Mouse (Mus musculus) granulocyte monocyte progenitor cell, adult 5-6 weeks (primary cell): ENCODE measurements around the gene Usp7. TPM values are rescaled to one million over a fixed set of nuclear protein-coding genes. Genes with fewer than 3 reads are reported as not detected.

Experiments
- ATAC-seq: replicated peaks from 2 replicates; pipeline ENCODE4 v1.8.0; 2016; ENCODE audit warnings: mild to moderate bottlenecking, moderate TSS enrichment, inconsistent platforms; ENCODE audit not compliant: poor library complexity, severe bottlenecking
- total RNA-seq, 2 experiments: library from RNA; stranded (forward) in 1 of 2; stranded (reverse) in 1 of 2; fragments of 200-712, 200-1000 nt in 1 of 2; fragments of >200 nt in 1 of 2; fragmentation: Nextera tagmentation in 1 of 2; gene quantifications; 2 replicates each; pipeline ENCODE4 v1.2.3; 2014 to 2017

The Usp7 gene
- 130 and 144 TPM in 2 replicates for total RNA-seq (2014; fragmentation: Nextera tagmentation)
- total RNA-seq (2017), result 142 and 158 TPM in 2 replicates

GRCm38 (mm10) chr16:8791949-8792557 lies at the start of gene Usp7:
TSS of gene Usp7 (minus strand) at chr16:8792308.
- ATAC-seq, result no peak

DNA sequence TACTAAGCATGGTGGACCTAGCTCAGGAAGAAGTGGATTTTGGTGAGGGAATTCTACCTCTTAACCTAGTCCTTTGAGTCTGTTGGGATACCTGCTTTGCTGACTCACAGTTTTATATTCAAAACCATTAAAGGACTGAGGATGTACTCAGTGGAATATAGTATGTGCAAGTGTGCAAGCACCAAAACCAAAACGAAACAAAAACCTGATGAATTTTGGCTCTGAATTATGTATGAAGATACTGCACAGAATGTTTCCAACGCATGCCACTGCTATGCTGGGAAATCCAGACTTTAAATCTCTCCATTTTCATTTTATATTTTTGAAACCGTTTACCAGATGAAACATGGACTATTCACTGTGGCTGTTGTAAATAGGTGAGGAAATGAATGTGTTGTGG lies 48.4 kb upstream of the Usp7 start:
- no peak for ATAC-seq

DNA sequence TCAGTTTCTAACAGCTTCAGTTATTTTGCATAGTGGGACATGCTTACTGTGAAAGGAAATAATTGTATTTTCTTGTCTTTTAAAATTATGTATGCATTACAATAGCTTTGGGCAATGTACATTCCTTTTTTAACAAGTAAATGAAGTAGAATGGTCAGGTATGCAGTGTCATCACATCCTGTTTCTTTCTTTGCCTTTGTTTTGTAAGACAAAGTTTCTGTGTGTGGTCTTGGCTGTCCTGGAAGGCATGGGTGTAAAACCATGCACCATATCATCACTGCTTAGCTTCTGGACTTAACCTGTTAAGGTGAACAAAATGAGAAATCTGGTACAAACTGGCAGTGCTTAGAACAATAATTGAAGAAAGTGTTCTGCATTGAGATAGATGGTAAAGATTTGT lies 46.8 kb upstream of the Usp7 start:
- no peak for ATAC-seq

DNA sequence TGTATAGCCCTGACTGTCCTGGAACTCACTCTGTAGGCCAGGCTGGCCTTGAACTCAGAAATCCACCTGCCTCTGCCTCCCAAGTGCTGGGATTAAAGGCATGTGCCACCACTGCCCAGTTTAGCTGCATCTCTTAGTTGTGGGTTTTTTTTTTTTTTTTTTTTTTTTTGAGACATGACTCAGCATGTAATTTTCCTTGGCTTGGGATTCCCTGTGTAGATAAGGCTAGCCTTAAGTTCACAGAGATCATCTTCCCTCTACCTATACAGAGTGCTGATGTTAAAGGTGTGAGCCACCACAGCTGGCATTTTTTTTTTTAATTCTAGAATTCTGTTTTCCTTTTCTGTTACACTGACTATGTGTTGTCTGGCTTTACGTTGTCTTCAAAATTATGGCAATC lies 45.5 kb upstream of the Usp7 start:
- ATAC-seq, result no peak

DNA sequence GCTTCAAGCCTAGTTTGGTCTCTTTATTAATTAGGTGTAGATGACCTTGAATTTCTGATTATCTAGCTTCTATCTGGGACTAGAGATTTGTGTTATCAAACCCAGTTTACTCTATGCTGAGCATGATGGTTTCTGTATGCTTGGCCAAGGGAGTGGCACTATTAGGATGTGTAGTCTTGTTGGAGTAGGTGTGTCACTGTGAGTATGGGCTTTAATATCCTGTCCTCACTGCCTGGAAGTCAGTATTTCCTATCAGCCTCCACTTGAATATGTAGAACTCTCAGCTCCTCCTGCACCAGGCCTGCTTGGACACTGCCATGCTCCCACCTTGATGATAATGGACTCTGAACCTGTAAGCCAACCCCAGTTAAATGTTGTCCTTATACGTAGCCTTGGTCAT lies 44.8 kb upstream of the Usp7 start:
- no peak for ATAC-seq

DNA sequence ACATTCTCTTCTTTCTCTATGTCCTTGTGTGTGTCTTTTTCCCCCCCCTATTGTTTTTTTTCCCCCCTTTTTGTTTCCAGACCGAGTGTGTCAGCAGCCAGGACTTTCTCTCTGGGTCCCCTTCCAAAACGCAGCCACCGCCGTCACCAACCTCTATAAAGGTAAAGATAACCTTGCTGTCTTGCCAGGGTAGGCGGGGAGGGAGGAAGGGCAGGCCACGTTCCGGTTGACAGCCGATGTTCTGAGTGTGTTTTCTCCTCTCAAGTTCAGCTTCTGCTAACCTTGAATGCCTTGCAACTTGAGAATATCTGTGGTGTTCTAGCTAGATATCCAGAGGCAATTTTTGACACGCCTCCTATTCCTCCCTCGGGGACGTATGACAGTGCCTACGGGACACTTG lies 39.1 kb upstream of the Usp7 start:
- no peak for ATAC-seq

GRCm38 (mm10) chr16:8830431-8831211 lies 38.5 kb upstream of the Usp7 start:
- ATAC-seq, result peak; percentile 53

GRCm38 (mm10) chr16:8829564-8830359 lies 37.7 kb upstream of the Usp7 start, which contains the start of gene 1810013L24Rik:
TSS of gene 1810013L24Rik (plus strand) at chr16:8830100.
- ATAC-seq, result peak; percentile 83

- peak; percentile 45 for ATAC-seq
Measured at GRCm38 (mm10) chr16:8828636-8829563, 36.8 kb upstream of the Usp7 start.

GRCm38 (mm10) chr16:8827366-8827765 lies 35.3 kb upstream of the Usp7 start:
- no peak for ATAC-seq

GRCm38 (mm10) chr16:8823661-8824060 lies 31.6 kb upstream of the Usp7 start:
- peak; percentile 87 for ATAC-seq

DNA sequence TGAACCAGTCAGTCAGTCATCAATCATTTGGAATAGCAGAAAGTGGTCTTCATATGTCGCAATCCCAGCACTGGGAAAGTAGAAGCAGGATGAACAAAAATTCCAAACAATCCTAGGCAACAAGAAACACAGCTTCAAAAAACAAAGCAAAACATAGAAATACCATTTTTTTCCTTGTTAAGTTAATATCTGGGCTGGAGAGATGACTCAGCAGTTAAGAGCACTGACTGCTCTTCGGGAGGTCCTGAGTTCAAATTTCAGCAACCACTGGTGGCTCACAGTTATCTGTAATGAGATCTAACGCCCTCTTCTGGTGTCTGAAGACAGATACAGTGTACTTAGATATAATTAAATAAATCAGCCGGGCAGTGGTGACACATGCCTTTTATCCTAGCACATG lies 30.5 kb upstream of the Usp7 start:
- ATAC-seq, result no peak

GRCm38 (mm10) chr16:8821429-8821828 lies 29.3 kb upstream of the Usp7 start:
- ATAC-seq, result no peak

GRCm38 (mm10) chr16:8817872-8818271 lies 25.8 kb upstream of the Usp7 start:
- ATAC-seq, result no peak

DNA sequence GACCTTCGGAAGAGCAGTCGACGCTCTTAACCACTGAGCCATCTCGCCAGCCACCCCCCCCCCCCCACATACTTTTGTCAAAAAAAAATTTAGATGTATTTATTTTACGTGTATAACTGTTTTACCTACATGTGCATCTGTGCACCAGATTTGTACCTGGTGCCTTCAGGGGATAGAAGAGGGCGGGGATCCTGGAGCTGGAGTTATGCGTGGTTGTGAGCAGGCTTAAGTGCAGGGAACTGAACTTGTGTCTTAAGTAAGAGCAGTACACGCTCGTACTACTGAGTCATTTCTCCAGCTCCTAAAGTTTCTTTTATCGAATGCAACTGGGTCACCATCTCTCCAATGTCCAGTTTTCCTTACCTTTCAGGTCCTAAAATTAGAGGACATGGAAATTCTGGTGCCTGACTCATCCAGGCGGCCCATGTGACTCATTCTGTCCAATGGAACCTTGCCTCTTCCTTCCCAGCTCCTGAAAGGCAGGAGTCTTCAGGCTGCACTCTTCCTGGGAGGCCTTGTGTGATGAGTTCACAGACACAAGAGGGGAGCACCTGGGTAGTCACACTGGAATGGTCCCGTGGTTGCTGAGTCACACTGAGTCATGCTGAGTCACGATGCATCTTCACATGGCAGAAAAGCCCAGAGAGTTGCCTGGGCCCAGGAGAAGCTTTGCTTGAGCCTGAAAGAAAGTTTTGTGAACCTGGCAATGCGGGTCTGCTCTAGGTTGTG lies 18.5 kb upstream of the Usp7 start:
- ATAC-seq, result peak; percentile 66

DNA sequence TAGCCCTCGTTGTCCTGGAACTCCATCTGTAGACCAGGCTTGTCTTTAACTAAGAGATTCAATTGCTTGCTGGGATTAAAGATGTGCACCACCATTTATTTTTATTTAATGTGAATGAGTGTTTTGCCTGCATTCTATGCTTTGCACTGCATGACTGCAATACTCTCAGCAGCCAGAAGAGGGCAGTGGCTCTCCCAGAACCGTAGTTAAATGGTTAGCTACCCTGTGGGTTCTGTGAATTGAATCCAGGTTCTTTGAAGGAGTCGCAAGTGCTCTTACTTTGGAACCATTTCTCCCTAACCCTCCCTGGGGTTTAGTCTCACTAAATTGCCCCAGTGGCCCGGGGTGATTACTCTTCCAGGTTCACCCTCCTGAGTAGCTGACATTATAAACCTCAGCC lies 14.6 kb upstream of the Usp7 start:
- ATAC-seq, result peak; percentile 83

DNA sequence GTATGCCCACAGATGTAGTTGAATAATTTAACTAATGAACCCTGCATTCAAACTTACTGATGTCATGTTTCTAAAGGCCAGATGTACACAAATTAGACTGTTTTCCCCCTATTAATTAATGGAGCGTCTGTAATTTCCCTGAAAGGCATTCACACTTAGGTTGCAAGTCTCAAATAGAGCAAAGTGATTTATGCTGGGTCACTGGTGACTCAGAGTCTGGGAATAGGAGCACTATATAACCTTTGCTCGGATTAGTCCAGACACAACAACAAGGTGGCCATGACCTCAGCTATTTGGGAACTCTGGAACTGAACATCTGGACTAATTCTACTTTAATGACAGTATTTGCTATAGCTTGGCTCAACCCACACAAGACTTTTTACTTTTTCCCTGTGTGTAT lies 3.8 kb upstream of the Usp7 start:
- no peak for ATAC-seq

DNA sequence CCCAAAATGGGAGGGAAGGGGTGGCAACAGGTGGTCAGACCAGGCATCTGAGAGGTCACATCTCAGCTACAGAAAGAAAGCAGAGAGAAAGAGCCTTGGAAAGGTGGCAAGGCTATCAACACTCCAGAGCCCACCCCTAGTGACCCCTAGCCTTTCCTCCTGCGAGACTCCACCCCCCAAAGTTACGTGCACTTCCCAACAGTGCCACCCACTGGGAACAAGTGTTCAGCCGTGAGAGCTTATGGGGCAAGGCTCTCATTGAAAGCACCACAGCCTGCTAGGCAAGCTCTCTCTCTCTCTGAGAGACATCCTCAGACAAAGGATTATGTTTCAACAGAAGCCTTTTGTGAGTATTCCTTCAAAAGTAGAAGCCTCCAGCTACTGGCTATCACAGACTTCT lies 2.8 kb upstream of the Usp7 start:
- ATAC-seq, result peak; percentile 89

DNA sequence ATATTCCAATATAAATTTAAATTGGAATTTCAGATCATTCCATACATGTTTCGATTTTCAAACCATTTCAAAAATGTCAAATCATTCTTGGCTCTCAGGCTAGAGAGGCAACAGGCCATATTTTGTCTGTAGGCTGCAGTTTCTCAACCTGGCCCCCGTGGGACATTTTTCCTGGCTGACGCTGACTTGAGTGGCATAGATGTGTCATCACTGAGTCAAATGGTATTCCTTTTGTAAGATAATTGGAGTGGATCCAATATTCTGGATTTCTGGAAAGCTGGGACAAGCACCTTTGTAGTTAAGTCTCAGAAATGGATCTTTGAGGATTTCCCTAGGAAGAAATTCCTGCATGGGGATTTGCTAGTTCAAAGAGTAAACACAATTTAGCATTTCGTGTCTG lies 1.2 kb downstream of the Usp7 start:
- no peak for ATAC-seq
